Mouse (Mus musculus) telencephalon, adult 2 months (tissue): ENCODE data around the gene Sprr2h.

ENCODE experiments used
- DNase-seq: peaks from one replicate; pipeline ENCODE4 v3.0.0-alpha.2; 2011; ENCODE audit warnings: low read depth, low spot score

Gene Sprr2h

GRCm38 (mm10) chr3:92385385-92385784, at the start of gene Sprr2h:
Sprr2h (plus strand) TSS chr3:92385685.
- DNase-seq = no peak

DNA sequence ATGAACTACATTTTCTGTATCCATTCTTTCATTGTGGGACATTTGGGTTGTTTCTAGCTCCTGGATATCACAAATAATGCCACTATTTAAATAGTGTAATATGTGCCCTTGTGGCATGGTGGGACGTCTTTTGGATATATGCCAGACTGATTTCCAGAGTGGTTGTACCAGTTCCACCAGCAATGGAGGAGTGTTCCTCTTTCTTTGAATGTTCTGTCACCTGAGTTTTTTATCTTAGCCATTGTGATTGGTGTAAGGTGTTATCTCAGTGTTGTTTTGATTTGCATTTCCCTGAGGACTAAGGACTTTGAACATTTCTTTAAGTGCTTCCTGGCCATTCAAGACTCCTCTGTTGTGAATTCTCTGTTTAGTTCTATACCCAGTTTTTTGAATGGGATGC, 49.2 kb upstream of the Sprr2h start:
- no peak for DNase-seq

- DNase-seq = no peak
These were observed 46.6 kb upstream of the Sprr2h start, which contains the start of gene Sprr2d for GRCm38 (mm10) chr3:92338840-92339239. Sprr2d (plus strand) TSS chr3:92339140.

DNA sequence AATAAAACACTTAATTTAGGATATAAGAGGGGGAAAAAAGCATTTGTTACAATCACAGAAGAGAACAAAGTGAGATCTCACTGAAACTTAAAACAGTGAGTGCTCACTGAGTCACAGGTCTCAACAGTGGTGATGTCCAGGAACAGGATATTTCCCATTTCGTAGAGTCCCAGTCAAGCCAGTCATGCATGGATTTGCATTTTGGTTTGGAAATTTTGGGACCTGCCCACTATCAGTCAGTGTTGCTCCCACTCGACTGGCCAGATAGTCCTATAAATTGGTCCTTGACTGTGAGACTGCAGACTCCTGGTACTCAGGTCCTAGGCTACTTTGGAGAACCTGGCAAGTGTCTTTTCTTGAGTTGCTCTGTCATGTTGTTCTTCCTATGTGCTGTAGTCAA, 33.6 kb upstream of the Sprr2h start, which contains the start of gene Sprr2e:
Gene Sprr2e (plus strand): TSS at position 301 of the 400 bp plus-strand sequence.
- DNase-seq = no peak

- no peak for DNase-seq
These were observed 23.9 kb upstream of the Sprr2h start for GRCm38 (mm10) chr3:92361619-92362018.

DNA sequence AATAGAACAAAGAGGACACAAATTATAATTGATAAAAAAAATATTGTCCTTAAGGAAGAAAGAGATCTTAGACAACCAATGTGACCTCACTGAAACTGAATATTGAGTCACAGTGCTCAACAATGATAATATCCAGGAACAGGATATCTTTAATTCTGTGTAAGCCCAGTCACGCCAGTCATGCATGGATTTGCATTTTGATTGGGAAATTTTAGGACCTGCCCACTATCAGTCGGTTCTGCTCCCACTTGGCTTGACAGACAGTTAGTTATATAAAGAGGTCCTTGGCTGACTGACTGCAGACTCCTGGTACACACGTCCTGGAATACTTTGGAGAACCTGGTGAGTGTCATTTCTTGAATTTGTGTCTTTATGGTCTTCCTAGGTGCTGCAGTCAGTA, 20.6 kb upstream of the Sprr2h start, which contains the start of gene Sprr2f:
Gene Sprr2f (plus strand): TSS at position 301 of the 400 bp plus-strand sequence.
- DNase-seq = no peak

- DNase-seq = no peak
These were observed 11.9 kb upstream of the Sprr2h start for GRCm38 (mm10) chr3:92373613-92374012.

GRCm38 (mm10) chr3:92394301-92394700, 8.8 kb downstream of the Sprr2h start:
- DNase-seq = no peak

- no peak for DNase-seq
These were observed 22.2 kb downstream of the Sprr2h start, which contains the start of gene Sprr2i for GRCm38 (mm10) chr3:92407691-92408090. Sprr2i (plus strand) TSS chr3:92407991.

GRCm38 (mm10) chr3:92417782-92418181, 32.3 kb downstream of the Sprr2h start, which contains the start of gene Sprr2j-ps:
Sprr2j-ps (plus strand) TSS chr3:92418082.
- no peak for DNase-seq

GRCm38 (mm10) chr3:92429323-92429722, 43.8 kb downstream of the Sprr2h start, which contains the start of gene Gm9774:
Gm9774 (minus strand) TSS chr3:92429423.
- DNase-seq = no peak

DNA sequence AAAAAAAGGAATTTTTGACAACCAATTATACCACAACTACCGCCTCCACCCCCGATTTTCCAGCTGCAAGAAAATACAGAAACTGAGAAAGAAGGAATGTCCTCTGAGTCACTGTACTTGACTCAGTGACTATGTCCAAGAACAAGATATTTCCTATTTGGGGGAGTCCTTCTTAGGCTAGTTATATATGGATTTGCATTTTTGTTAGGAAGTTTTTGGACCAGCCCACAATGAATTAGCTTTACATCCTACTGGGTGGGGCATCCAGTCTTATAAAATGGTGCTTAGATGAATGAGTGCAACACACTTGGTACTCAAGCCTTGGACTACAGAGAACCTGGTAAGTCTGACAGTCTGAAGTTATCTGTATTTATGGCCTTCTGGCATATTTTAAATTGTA, 46.8 kb downstream of the Sprr2h start, which contains the start of gene Sprr2k:
Gene Sprr2k (plus strand): TSS at position 301 of the 400 bp plus-strand sequence.
- DNase-seq = no peak
